Mouse (Mus musculus) hindbrain, embryonic 16.5 days (tissue): ENCODE results near the gene Tph1. TPM values are rescaled to one million over a fixed set of nuclear protein-coding genes. Genes with fewer than 3 reads are reported as not detected.

Experiments
- ATAC-seq: fragments of 200-750 bp; cut with Nextera tagmentation; 2 replicates; pipeline ENCODE4 v1.8.0; 2017; ENCODE audit warnings: moderate TSS enrichment, moderate library complexity
- H3K27ac ChIP-seq: fragments of 300-500 bp; sonication (generic); 2 replicates; pipeline ENCODE4 v1.5.1; 2014; ENCODE audit warnings: low read depth, mild to moderate bottlenecking, control low read depth, low read length, moderate library complexity
- H3K27me3 ChIP-seq: fragments of 300-500 bp; sonication (generic); replicated peaks from 2 replicates; pipeline ENCODE4 v1.6.1; 2014; ENCODE audit warnings: low read length; ENCODE audit not compliant: control insufficient read depth, insufficient read depth
- H3K36me3 ChIP-seq: fragments of 300-500 bp; sonication (generic); 2 replicates; pipeline ENCODE4 v1.6.1; 2014; ENCODE audit warnings: mild to moderate bottlenecking, low read length, moderate library complexity, mixed read lengths; ENCODE audit not compliant: control insufficient read depth, insufficient read depth
- H3K4me1 ChIP-seq: fragments of 300-500 bp; sonication (generic); 2 replicates; pipeline ENCODE4 v1.6.1; 2014; ENCODE audit warnings: low read depth, low read length; ENCODE audit not compliant: control insufficient read depth, insufficient read depth
- H3K4me2 ChIP-seq: fragments of 300-500 bp; sonication (generic); 2 replicates; pipeline ENCODE4 v1.6.1; 2014; ENCODE audit warnings: mild to moderate bottlenecking, low read length, control low read depth, moderate library complexity
- H3K4me3 ChIP-seq: fragments of 300-500 bp; sonication (generic); 2 replicates; pipeline ENCODE4 v1.5.1; 2014; ENCODE audit warnings: mild to moderate bottlenecking, low read length, control low read depth, moderate library complexity
- H3K9ac ChIP-seq: fragments of 300-500 bp; sonication (generic); 2 replicates; pipeline ENCODE4 v1.6.1; 2014; ENCODE audit warnings: low read depth, mild to moderate bottlenecking, control low read depth, low read length, moderate library complexity
- H3K9me3 ChIP-seq: fragments of 300-500 bp; sonication (generic); 2 replicates; pipeline ENCODE4 v1.6.1; 2014; ENCODE audit warnings: mild to moderate bottlenecking, low read length, moderate library complexity; ENCODE audit not compliant: control insufficient read depth
- WGBS: fragments of 180-500 bp; shearing (Covaris S2); extraction: QIAGEN DNeasy Blood & Tissue Kit; methylation state at CpG from one replicate; pipeline ENCODE4 v1.1.7; 2014; 5-methylcytosine and 5-hydroxymethylcytosine counted together
- polyA plus RNA-seq: library from polyadenylated mRNA; unstranded; fragments of >200 nt; fragmentation: Nextera tagmentation; extraction: Ambion mirVana; gene quantifications from 2 replicates; pipeline ENCODE4 v1.2.1, GENCODE M21; 2015

Tph1 gene
- polyA plus RNA-seq, 1 experiment from 2014 or later: 1.2 TPM

GRCm38 (mm10) chr7:46597006-46597405, 75.3 kb downstream of the Tph1 start:
- Histone ChIP-seq H3K27ac (no peak overlapping the region), H3K36me3 (no peaks in the 10 kb centered on the region), H3K4me2 (no peak overlapping the region), H3K9ac (no peak overlapping the region), H3K27me3 (no peaks in the 10 kb centered on the region), H3K4me1 (peaks cover 7% of the 10 kb centered on the region), H3K9me3 (no peaks in the 10 kb centered on the region), H3K4me3 (no peak overlapping the region)
- 94% methylated on average over 2 of the region's 2 CpGs for WGBS
- ATAC-seq: no peak

Other genes starting within 250 kb of the Tph1 start
- 42.2 and 50.6 TPM in 2 replicates for gene Sergef, start 32.7 kb downstream of the Tph1 start, polyA plus RNA-seq
- 14.1 and 16.2 TPM in 2 replicates for gene Saal1, start 38.1 kb upstream of the Tph1 start, polyA plus RNA-seq
- 0.19 and 0.20 TPM in 2 replicates for gene Saa3, start 43.2 kb upstream of the Tph1 start, polyA plus RNA-seq
- not detected in 2 replicates for gene Saa4, start 60.1 kb upstream of the Tph1 start, polyA plus RNA-seq
- gene Saa1, start 70.4 kb upstream of the Tph1 start, polyA plus RNA-seq: 0.27 and 0.56 TPM in 2 replicates
- gene Saa2, start 79.3 kb upstream of the Tph1 start, polyA plus RNA-seq: 0.57 and 0.58 TPM in 2 replicates
- gene Hps5, start 123.5 kb upstream of the Tph1 start, polyA plus RNA-seq: 9.7 and 12.6 TPM in 2 replicates
- 41.0 and 41.2 TPM in 2 replicates for gene Gtf2h1, start 123.6 kb upstream of the Tph1 start, polyA plus RNA-seq
- gene Ldha, start 168.9 kb upstream of the Tph1 start, polyA plus RNA-seq: 894 and 950 TPM in 2 replicates
- gene Ldhc, start 188.7 kb upstream of the Tph1 start, polyA plus RNA-seq: 0.25 and 0.55 TPM in 2 replicates
- 311 and 323 TPM in 2 replicates for gene Tsg101, start 247.4 kb upstream of the Tph1 start, polyA plus RNA-seq